Mouse (Mus musculus): ENCODE results near the gene Efcab6. TPM values are rescaled to one million over a fixed set of nuclear protein-coding genes. Genes with fewer than 3 reads are reported as not detected.

Efcab6 gene
- polyA plus RNA-seq, 1 experiment from 2014 or later: 0.29 TPM

- H3K4me3 ChIP-seq (ENCODE audit: low read depth, low read length): no peak overlapping the region
- no peak overlapping the region for H3K4me2 ChIP-seq
- no peak for ATAC-seq (ENCODE audit: low FRiP score)
These were observed 169.2 kb downstream of the Efcab6 start for GRCm38 (mm10) chr15:83896011-83896410.

GRCm38 (mm10) chr15:83894261-83894660, 170.9 kb downstream of the Efcab6 start:
- H3K9me3 ChIP-seq (ENCODE audit: control insufficient read depth, low read length): no peaks in the 10 kb centered on the region
- no peak overlapping the region for H3K4me2 ChIP-seq
- no peak overlapping the region for H3K9ac ChIP-seq (ENCODE audit: low read length)
- no peak overlapping the region for H3K4me3 ChIP-seq (ENCODE audit: low read depth, low read length)
- no peaks in the 10 kb centered on the region for H3K36me3 ChIP-seq (ENCODE audit: control insufficient read depth, insufficient read depth, low read length)
- H3K4me1 ChIP-seq (ENCODE audit: control insufficient read depth, insufficient read depth, low read length): peaks cover 6% of the 10 kb centered on the region; the same call in 1 of the 2 replicates
- 87% methylated on average over 7 of the region's 7 CpGs for WGBS
- ATAC-seq (ENCODE audit: low FRiP score) (no peak), DNase-seq (ENCODE audit: low spot score, missing footprints) (no peak)
- H3K27me3 ChIP-seq (ENCODE audit: control insufficient read depth, insufficient read depth, low read length): no peaks in the 10 kb centered on the region
- H3K27ac ChIP-seq (ENCODE audit: low read depth, low read length): no peak overlapping the region

More at GRCm38 (mm10) chr15:83896011-83896410, 169.2 kb downstream of the Efcab6 start:
- no peaks in the 10 kb centered on the region for H3K27me3 ChIP-seq (ENCODE audit: control insufficient read depth, insufficient read depth, low read length)
- H3K9ac ChIP-seq (ENCODE audit: low read length): no peak overlapping the region
- H3K27ac ChIP-seq (ENCODE audit: low read depth, low read length): no peak overlapping the region
- whole genome bisulfite sequencing: 30% methylated on average over 9 of the region's 9 CpGs
- no peaks in the 10 kb centered on the region for H3K36me3 ChIP-seq (ENCODE audit: control insufficient read depth, insufficient read depth, low read length)
- H3K9me3 ChIP-seq (ENCODE audit: control insufficient read depth, low read length): no peaks in the 10 kb centered on the region
- no peak for DNase-seq (ENCODE audit: low spot score, missing footprints)
- peaks cover 6% of the 10 kb centered on the region; the same call in 1 of the 2 replicates for H3K4me1 ChIP-seq (ENCODE audit: control insufficient read depth, insufficient read depth, low read length)

GRCm38 (mm10) chr15:83892871-83893270, 172.3 kb downstream of the Efcab6 start:
- Histone ChIP-seq H3K4me3 (ENCODE audit: low read depth, low read length) (no peak overlapping the region), H3K9me3 (ENCODE audit: control insufficient read depth, low read length) (no peaks in the 10 kb centered on the region), H3K4me1 (ENCODE audit: control insufficient read depth, insufficient read depth, low read length) (peaks cover 6% of the 10 kb centered on the region; the same call in 1 of the 2 replicates), H3K36me3 (ENCODE audit: control insufficient read depth, insufficient read depth, low read length) (no peaks in the 10 kb centered on the region), H3K4me2 (no peak overlapping the region), H3K9ac (ENCODE audit: low read length) (no peak overlapping the region), H3K27me3 (ENCODE audit: control insufficient read depth, insufficient read depth, low read length) (no peaks in the 10 kb centered on the region), H3K27ac (ENCODE audit: low read depth, low read length) (no peak overlapping the region)
- WGBS: 91% methylated on average over 15 of the region's 15 CpGs
- DNase-seq (ENCODE audit: low spot score, missing footprints) (no peak), ATAC-seq (ENCODE audit: low FRiP score) (no peak)

- no peaks in the 10 kb centered on the region for H3K9me3 ChIP-seq (ENCODE audit: control insufficient read depth, low read length)
- DNase-seq (ENCODE audit: low spot score, missing footprints): no peak
- ATAC-seq (ENCODE audit: low FRiP score): no peak
- WGBS: 90% methylated on average over 9 of the region's 9 CpGs
- H3K4me3 ChIP-seq (ENCODE audit: low read depth, low read length): no peak overlapping the region
- no peaks in the 10 kb centered on the region for H3K27me3 ChIP-seq (ENCODE audit: control insufficient read depth, insufficient read depth, low read length)
- H3K36me3 ChIP-seq (ENCODE audit: control insufficient read depth, insufficient read depth, low read length): no peaks in the 10 kb centered on the region
- no peaks in the 10 kb centered on the region for H3K4me1 ChIP-seq (ENCODE audit: control insufficient read depth, insufficient read depth, low read length)
- H3K9ac ChIP-seq (ENCODE audit: low read length): no peak overlapping the region
- H3K4me2 ChIP-seq: no peak overlapping the region
- no peak overlapping the region for H3K27ac ChIP-seq (ENCODE audit: low read depth, low read length)
These were observed 180.9 kb downstream of the Efcab6 start for GRCm38 (mm10) chr15:83884291-83884690.

- H3K4me1 ChIP-seq (ENCODE audit: control insufficient read depth, insufficient read depth, low read length): no peaks in the 10 kb centered on the region
- H3K27me3 ChIP-seq (ENCODE audit: control insufficient read depth, insufficient read depth, low read length): no peaks in the 10 kb centered on the region
- no peak overlapping the region for H3K4me2 ChIP-seq
- H3K27ac ChIP-seq (ENCODE audit: low read depth, low read length): no peak overlapping the region
- no peak overlapping the region for H3K9ac ChIP-seq (ENCODE audit: low read length)
- WGBS: 96% methylated on average over 8 of the region's 8 CpGs
- no peak overlapping the region for H3K4me3 ChIP-seq (ENCODE audit: low read depth, low read length)
- H3K9me3 ChIP-seq (ENCODE audit: control insufficient read depth, low read length): no peaks in the 10 kb centered on the region
- H3K36me3 ChIP-seq (ENCODE audit: control insufficient read depth, insufficient read depth, low read length): no peaks in the 10 kb centered on the region
- no peak for ATAC-seq (ENCODE audit: low FRiP score)
- no peak for DNase-seq (ENCODE audit: low spot score, missing footprints)
These were observed 181.4 kb downstream of the Efcab6 start for GRCm38 (mm10) chr15:83883821-83884220.

- H3K27me3 ChIP-seq (ENCODE audit: control insufficient read depth, insufficient read depth, low read length): no peaks in the 10 kb centered on the region
- no peak overlapping the region for H3K4me2 ChIP-seq
- DNase-seq (ENCODE audit: low spot score, missing footprints) (peak; percentile 90), ATAC-seq (ENCODE audit: low FRiP score) (no peak)
- H3K4me1 ChIP-seq (ENCODE audit: control insufficient read depth, insufficient read depth, low read length): no peaks in the 10 kb centered on the region
- no peaks in the 10 kb centered on the region for H3K9me3 ChIP-seq (ENCODE audit: control insufficient read depth, low read length)
- no peak overlapping the region for H3K27ac ChIP-seq (ENCODE audit: low read depth, low read length)
- 24% methylated on average over 5 of the region's 5 CpGs for WGBS
- H3K4me3 ChIP-seq (ENCODE audit: low read depth, low read length): no peak overlapping the region
- H3K36me3 ChIP-seq (ENCODE audit: control insufficient read depth, insufficient read depth, low read length): no peaks in the 10 kb centered on the region
- H3K9ac ChIP-seq (ENCODE audit: low read length): no peak overlapping the region
These were observed 185.3 kb downstream of the Efcab6 start for GRCm38 (mm10) chr15:83879845-83880244.

- Histone ChIP-seq H3K36me3 (ENCODE audit: control insufficient read depth, insufficient read depth, low read length) (no peaks in the 10 kb centered on the region), H3K27ac (ENCODE audit: low read depth, low read length) (no peak overlapping the region), H3K4me3 (ENCODE audit: low read depth, low read length) (no peak overlapping the region), H3K4me2 (no peak overlapping the region), H3K9me3 (ENCODE audit: control insufficient read depth, low read length) (no peaks in the 10 kb centered on the region), H3K4me1 (ENCODE audit: control insufficient read depth, insufficient read depth, low read length) (no peaks in the 10 kb centered on the region), H3K9ac (ENCODE audit: low read length) (no peak overlapping the region), H3K27me3 (ENCODE audit: control insufficient read depth, insufficient read depth, low read length) (no peaks in the 10 kb centered on the region)
- 88% methylated on average over 2 of the region's 2 CpGs for WGBS
- ATAC-seq (ENCODE audit: low FRiP score): no peak
- no peak for DNase-seq (ENCODE audit: low spot score, missing footprints)
These were observed 187.3 kb downstream of the Efcab6 start for GRCm38 (mm10) chr15:83877898-83878297.

- WGBS: 63% methylated on average over 11 of the region's 11 CpGs
These were observed 187.9 kb downstream of the Efcab6 start for GRCm38 (mm10) chr15:83877155-83877866.

GRCm38 (mm10) chr15:83870936-83871335, 194.2 kb downstream of the Efcab6 start:
- DNase-seq (ENCODE audit: low spot score, missing footprints) (no peak), ATAC-seq (ENCODE audit: low FRiP score) (no peak)
- Histone ChIP-seq H3K9ac (ENCODE audit: low read length) (no peak overlapping the region), H3K4me3 (ENCODE audit: low read depth, low read length) (no peak overlapping the region), H3K27me3 (ENCODE audit: control insufficient read depth, insufficient read depth, low read length) (peaks cover 2% of the 10 kb centered on the region; the same call in 1 of the 2 replicates), H3K27ac (ENCODE audit: low read depth, low read length) (no peak overlapping the region), H3K4me1 (ENCODE audit: control insufficient read depth, insufficient read depth, low read length) (no peaks in the 10 kb centered on the region), H3K9me3 (ENCODE audit: control insufficient read depth, low read length) (no peaks in the 10 kb centered on the region), H3K4me2 (peak overlapping the region; percentile 20), H3K36me3 (ENCODE audit: control insufficient read depth, insufficient read depth, low read length) (no peaks in the 10 kb centered on the region)
- WGBS: 9% methylated on average over 17 of the region's 17 CpGs

More at GRCm38 (mm10) chr15:83877155-83877866, 187.9 kb downstream of the Efcab6 start:
- Histone ChIP-seq H3K4me3 (ENCODE audit: low read depth, low read length) (no peak overlapping the region), H3K4me2 (no peak overlapping the region), H3K9ac (ENCODE audit: low read length) (no peak overlapping the region), H3K9me3 (ENCODE audit: control insufficient read depth, low read length) (no peaks in the 10 kb centered on the region), H3K36me3 (ENCODE audit: control insufficient read depth, insufficient read depth, low read length) (no peaks in the 10 kb centered on the region), H3K4me1 (ENCODE audit: control insufficient read depth, insufficient read depth, low read length) (no peaks in the 10 kb centered on the region), H3K27me3 (ENCODE audit: control insufficient read depth, insufficient read depth, low read length) (no peaks in the 10 kb centered on the region), H3K27ac (ENCODE audit: low read depth, low read length) (no peak overlapping the region)
- no peak for ATAC-seq (ENCODE audit: low FRiP score)
- DNase-seq (ENCODE audit: low spot score, missing footprints): no peak
